Mouse (Mus musculus) neural tube, postnatal 0 days (tissue): ENCODE data around the gene H2afx. TPM values are rescaled to one million over a fixed set of nuclear protein-coding genes. Genes with fewer than 3 reads are reported as not detected.

Source experiments
- microRNA-seq: library from miRNA; unstranded; fragments of <30 nt; microRNA quantifications from one replicate; pipeline ENCODE4, GENCODE M21; 2016
- polyA plus RNA-seq: library from polyadenylated mRNA; unstranded; fragments of >200 nt; fragmentation: Nextera tagmentation; extraction: Ambion mirVana; gene quantifications from 2 replicates; pipeline ENCODE4 v1.2.1, GENCODE M21; 2015

H2afx gene
- polyA plus RNA-seq, result 103 and 104 TPM in 2 replicates

DNA sequence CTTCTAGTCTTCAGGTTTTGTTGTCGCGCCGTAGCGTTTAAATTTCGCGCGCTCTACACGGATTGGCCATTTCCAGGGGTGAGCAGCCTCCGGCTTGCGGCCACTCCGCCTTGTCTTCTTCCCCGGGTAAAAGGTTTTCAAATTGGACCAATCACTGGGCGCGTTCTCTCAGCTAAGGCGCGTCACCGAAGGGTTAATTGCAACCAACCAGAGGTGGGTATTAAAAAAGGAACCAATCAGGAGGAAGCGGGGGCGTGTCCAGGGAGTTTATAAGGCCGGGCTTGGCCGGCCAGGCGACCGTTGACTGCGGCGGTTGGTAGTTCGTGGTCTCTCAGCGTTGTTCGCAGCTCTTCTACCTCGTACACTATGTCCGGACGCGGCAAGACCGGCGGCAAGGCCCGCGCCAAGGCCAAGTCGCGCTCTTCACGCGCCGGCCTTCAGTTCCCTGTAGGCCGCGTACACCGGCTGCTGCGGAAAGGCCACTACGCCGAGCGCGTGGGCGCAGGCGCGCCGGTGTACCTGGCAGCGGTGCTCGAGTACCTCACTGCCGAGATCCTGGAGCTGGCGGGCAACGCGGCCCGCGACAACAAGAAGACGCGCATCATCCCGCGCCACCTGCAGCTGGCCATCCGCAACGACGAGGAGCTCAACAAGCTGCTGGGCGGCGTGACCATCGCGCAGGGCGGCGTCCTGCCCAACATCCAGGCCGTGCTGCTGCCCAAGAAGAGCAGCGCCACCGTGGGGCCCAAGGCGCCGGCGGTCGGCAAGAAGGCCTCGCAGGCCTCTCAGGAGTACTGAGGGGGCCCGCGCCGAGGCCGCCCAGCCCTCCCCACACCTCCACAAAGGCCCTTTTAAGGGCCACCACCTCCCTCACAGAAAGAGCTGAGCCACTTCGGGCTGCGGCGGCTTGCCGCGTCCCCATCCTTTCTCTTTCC is at the start of gene H2afx:
Gene H2afx, plus strand, starts transcription at position 299 of the 935 bp plus-strand sequence.

DNA sequence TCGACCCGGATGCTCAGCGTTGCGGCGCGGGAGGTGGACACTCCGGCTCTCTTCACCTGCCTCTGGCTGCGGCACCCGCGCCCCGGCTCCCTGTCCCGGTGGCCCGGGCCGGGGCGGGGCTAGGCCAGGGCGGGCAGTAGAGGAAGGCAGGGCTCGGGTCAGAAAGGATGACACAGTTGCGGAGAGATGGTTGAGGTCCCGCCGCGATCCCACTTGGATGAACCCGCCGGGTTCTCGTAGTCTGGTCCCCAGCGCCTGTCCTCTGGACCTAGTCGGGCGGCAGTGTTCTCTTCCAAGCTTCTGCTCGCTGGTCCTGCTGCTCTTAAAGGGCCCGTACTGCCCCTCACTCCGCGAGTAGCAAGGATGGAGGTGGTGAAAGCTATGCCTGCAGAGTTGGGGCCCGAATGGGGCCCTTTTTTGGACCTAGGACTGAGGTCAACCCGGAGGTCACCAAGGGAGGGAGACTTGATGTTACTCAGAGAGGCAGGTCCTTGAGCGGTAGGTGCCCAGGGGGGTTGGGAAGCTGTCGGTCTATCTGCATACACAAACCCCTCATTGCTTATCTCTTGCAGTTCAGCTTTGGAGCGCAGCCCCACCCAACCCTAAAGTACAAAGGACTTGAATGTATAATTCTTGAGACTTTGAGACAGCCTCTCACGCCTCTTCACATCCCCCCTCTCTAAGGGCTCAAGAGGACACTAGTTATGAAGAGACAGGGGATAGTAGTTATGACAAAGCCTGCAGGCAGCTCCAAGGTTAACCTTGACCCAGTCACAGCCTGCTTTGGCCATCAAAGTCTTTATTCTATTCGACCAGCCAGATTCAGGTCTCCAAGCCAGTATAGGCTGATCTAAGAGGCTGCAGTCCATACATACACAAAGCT is 46.2 kb upstream of the H2afx start, which contains the start of gene Abcg4:
Gene Abcg4, minus strand, starts transcription at position 540 of the 883 bp plus-strand sequence.

DNA sequence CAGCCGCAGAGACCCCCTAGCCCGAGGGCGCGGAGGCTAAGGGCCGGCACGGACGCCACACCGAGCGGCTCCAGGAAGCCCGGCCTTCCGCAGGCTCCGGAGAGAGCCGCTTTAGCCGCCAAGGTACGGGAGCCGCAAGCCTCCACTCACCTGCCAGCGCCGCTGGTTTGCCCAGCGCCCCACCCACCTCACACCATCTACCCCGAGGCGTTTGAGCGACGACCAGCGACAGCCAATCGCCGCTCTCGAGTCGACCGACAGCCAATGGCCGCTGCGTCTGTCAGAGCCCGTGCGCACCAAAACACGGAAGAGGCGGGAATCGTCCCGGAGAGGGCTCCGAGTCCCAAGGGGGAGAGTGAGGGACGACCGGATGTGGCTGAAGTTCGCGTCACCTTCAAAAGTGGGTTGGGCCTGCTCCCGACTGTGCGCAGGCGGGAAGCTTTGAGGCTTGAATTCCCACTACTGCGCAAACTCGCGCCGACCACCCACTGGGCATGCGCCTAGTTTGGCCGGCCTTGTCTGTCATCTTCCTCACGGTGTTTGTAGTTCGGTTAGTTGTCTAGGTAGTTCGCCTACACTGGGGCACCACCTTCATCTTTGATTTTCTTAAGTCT is 28.9 kb upstream of the H2afx start, which contains the start of gene Hinfp:
Gene Hinfp, minus strand, starts transcription at position 206 of the 614 bp plus-strand sequence.

DNA sequence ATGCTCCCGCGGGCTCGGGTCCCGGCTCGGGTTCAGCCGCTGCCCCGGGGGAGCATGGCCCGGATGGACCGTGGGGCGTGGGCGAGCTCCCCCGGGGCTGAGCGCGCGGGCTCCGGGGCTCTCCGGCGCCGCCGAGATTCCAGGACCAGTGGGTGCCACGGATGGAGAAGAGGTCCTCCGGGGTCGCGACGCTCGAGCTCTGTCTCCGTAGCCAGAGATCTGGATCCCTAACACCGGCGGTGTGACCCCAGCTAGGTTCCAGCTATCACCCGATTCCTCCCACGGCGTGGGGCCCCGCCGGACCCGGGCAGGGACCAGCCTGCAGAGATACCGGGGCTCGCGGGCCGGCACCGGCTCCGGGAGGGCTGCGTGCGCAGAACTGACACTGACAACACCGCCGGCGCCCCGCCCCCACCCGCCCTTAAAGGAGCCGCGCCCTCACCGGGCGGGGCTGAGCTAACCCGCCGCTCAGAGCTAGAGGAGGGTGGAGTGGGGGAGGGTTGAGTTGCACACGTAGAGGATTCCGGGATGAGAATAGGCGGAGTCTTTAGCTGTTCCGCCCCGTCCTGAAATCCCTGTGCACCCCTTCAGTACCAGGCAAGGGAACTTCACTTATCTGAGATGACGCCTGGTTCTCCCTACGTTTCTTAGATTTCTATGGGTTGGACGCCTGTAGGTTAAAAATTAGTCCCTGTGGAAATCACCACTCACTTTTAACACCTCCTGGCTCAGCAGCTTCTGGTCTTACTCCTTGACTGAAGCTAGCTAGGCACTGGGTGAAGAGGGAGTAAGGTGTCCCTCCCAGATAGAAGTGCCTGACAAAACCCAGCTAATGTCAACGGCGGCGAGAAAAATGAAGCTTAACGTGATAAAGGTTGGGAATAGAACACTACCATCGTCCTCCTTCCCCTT is 14.4 kb upstream of the H2afx start, which contains the start of gene C2cd2l:
Gene C2cd2l, minus strand, starts transcription at position 399 of the 912 bp plus-strand sequence.

DNA sequence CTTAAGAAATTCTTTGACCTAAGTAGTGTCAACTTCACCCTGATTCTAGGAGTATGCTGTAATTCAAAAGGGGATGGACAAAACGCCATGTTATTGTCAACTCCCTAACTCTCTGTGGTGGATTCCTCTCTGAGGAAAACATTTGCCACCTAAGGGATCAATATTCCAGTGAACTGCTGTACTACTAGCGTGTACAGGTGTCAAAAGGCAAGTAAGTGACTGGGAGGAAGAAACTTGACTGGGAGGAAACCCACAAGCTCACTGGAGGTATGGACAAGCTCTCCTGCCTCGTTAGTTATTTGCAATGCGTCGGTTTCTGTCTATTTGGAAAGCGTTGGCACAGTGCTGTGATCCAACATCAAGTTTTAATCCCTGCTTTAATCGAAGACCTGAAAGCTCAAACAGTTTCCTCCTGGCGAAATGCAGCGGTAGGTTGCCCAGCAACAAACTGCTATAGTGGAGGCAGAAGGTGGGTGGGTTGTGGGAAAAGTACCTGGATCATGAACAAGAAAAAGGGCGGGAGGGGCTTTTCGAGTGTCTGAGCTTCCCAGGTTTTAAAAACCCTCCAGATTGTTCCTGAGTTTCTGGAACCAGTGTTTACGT is 8.6 kb upstream of the H2afx start, which contains the start of gene Dpagt1:
Gene Dpagt1, plus strand, starts transcription at position 252 of the 603 bp plus-strand sequence.

DNA sequence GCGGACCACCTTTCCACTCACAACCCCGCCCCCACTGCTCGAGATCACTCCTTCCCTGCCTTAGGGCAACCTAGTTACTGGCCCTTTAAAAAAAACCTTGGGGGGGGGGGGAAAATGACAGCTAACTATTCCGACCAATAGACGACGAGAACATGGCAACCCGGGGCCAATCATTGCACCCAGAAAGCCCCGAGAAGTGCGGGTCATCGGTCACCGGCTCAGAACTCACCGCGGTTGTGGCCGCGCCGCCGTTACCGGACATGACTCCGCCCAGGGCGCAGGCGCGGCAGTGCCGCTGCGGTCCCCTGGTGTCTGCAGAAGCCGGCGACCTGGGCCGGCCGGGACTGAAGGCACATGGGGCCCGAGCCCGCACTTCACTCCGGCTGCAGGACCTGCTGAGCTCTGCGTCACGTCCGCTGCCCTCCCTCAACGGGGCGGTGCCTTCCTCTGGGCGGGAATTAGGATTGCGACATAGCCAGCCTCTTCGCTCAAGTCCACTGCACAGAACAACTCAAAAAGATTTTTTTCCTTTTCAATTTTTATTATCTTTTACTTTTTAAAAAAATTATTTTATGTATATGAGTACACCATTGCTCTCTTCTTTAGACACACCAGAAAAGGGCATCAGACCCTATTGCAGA is 9.4 kb downstream of the H2afx start, which contains the start of gene Hmbs:
Gene Hmbs, minus strand, starts transcription at position 448 of the 641 bp plus-strand sequence.

DNA sequence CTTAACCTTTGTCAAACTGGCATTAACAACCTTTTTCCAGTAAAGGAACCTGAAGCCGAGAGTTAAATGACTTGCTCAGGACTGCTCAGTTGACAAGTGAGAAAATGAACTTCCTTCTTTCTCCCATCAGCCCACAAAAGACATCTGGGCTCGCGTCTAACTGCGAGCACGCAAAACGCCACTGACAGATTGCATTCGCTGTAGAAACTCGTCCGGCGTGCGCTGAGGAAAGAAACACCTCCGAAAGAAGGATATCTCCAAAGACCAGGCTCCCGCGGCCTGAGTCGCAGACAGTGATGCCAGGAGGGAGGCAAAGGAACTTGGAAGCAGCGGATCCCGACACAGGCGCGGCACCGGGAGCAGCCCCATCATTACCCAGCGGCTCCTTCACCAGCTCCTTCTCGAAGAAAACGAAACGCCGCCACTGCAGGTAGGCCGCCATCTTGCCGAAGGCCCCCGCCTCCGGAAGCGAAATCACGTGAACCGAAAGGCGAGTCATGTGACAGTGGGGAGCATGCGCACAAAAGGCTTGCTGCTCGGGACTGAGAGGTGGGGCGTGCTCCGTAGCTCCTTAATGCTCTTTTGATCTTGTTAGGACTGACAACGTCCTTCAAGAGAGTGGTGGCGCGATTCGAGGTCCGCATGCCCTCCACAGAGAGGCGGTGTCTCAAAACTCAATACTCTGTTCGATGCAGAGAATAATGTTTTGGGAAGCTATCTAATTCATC is 26.9 kb downstream of the H2afx start, which contains the start of gene Vps11:
Gene Vps11, minus strand, starts transcription at position 481 of the 728 bp plus-strand sequence.

DNA sequence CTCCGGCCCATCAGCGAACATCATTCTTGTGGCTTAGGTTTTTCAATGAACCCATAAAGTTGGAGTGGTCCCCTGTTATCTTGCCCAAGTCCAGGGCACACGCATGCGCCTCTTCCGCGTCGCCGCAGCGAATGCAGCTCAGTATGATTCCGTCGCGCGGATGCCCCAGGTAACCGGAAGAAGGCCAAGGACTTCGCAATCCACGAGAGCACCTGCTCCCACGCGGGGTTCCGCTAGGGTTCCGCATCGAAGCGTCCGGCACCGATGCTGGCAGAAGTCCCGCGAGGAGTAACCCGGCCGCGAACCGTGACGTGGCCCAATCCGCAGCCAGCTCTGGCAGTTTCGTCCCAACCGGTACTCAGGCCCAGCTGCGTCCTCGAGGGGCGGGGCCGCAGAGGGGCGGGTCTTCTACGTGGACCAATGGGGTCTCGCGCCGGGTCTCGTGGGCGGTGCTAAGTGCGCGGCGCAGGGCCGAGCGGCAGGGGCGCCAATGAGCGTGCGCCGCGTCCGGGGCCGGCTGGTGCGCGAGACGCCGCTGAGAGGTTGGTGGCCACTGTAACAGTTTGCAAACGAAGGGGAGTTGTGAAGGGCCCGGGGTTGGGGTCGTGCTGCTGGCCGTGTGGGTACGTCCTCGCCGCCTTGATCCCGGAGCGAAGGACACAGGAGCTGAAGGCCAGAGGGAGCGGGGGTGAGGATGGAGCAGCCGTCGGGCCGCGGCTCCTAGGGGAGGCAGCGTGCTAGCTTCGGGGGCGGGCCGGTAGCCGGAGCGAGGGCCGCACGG is 44.8 kb downstream of the H2afx start, which contains the start of gene Hyou1:
Gene Hyou1, plus strand, starts transcription at position 437 of the 781 bp plus-strand sequence.

Small RNA genes within 50 kb of the gene (microRNA-seq; reads per million reads assigned to microRNA genes)
- not detected for gene Gm44335

Other genes with a start within 250 kb of the H2afx start
- gene Mfrp, start 233.0 kb upstream of the H2afx start, polyA plus RNA-seq, result 0.08 TPM in 1 of 2 replicates, not detected in the other
- 17.6 and 18.5 TPM in 2 replicates for gene C1qtnf5, start 227.4 kb upstream of the H2afx start, polyA plus RNA-seq
- gene Gm49380, start 221.2 kb upstream of the H2afx start, polyA plus RNA-seq, result 0.12 and 0.18 TPM in 2 replicates
- 33.2 and 35.4 TPM in 2 replicates for gene Rnf26, start 221.2 kb upstream of the H2afx start, polyA plus RNA-seq
- 15.3 and 17.2 TPM in 2 replicates for gene Mcam, start 200.2 kb upstream of the H2afx start, polyA plus RNA-seq
- gene Cbl, start 100.6 kb upstream of the H2afx start, polyA plus RNA-seq, result 11.6 and 14.1 TPM in 2 replicates
- 2.4 and 3.0 TPM in 2 replicates for gene Ccdc153, start 94.0 kb upstream of the H2afx start, polyA plus RNA-seq
- 0.19 and 0.31 TPM in 2 replicates for gene Pdzd3, start 83.2 kb upstream of the H2afx start, polyA plus RNA-seq
- 5.8 and 6.6 TPM in 2 replicates for gene Nlrx1, start 66.1 kb upstream of the H2afx start, polyA plus RNA-seq
- 26.9 and 28.9 TPM in 2 replicates for gene Abcg4, start 46.1 kb upstream of the H2afx start, polyA plus RNA-seq
- gene Hinfp, start 29.0 kb upstream of the H2afx start, polyA plus RNA-seq, result 12.9 and 14.0 TPM in 2 replicates
- 21.9 and 24.4 TPM in 2 replicates for gene C2cd2l, start 14.4 kb upstream of the H2afx start, polyA plus RNA-seq
- gene Dpagt1, start 8.7 kb upstream of the H2afx start, polyA plus RNA-seq, result 28.9 and 31.0 TPM in 2 replicates
- gene Hmbs, start 9.5 kb downstream of the H2afx start, polyA plus RNA-seq, result 53.4 and 54.7 TPM in 2 replicates
- 32.3 and 36.0 TPM in 2 replicates for gene Vps11, start 27.0 kb downstream of the H2afx start, polyA plus RNA-seq
- gene Hyou1, start 44.8 kb downstream of the H2afx start, polyA plus RNA-seq, result 17.0 and 18.1 TPM in 2 replicates
- gene Slc37a4, start 62.2 kb downstream of the H2afx start, polyA plus RNA-seq, result 50.7 and 59.3 TPM in 2 replicates
- 1,331 and 1,463 TPM in 2 replicates for gene Rps25, start 72.4 kb downstream of the H2afx start, polyA plus RNA-seq
- gene Trappc4, start 72.9 kb downstream of the H2afx start, polyA plus RNA-seq, result 264 and 298 TPM in 2 replicates
- gene Ccdc84, start 83.9 kb downstream of the H2afx start, polyA plus RNA-seq, result 25.8 and 30.9 TPM in 2 replicates
- gene Foxr1, start 106.4 kb downstream of the H2afx start, polyA plus RNA-seq, result not detected in 2 replicates
- gene Upk2, start 120.3 kb downstream of the H2afx start, polyA plus RNA-seq, result not detected in 2 replicates
- 9.8 and 9.9 TPM in 2 replicates for gene Bcl9l, start 148.1 kb downstream of the H2afx start, polyA plus RNA-seq
- not detected in 2 replicates for gene Cxcr5, start 227.2 kb downstream of the H2afx start, polyA plus RNA-seq